Mouse (Mus musculus) kidney, postnatal 25 days (tissue): Measurements from ENCODE around the gene A4gnt.
"Not testable (repeated sequence)": the region's sequence is repeated elsewhere in the genome, so short reads cannot be mapped to it uniquely, and the experiment has no call there.

ENCODE experiments used
- DNase-seq, 2 experiments: peaks; one replicate each; pipeline ENCODE4 v3.0.0; 2021; ENCODE audit warnings: mixed read lengths in 2 of 2

The A4gnt gene

GRCm38 (mm10) chr9:99612202-99612601 is at the start of gene A4gnt:
Gene A4gnt, plus strand, starts transcription at chr9:99612502.
- DNase-seq: peak; percentile 20 to 35

DNA sequence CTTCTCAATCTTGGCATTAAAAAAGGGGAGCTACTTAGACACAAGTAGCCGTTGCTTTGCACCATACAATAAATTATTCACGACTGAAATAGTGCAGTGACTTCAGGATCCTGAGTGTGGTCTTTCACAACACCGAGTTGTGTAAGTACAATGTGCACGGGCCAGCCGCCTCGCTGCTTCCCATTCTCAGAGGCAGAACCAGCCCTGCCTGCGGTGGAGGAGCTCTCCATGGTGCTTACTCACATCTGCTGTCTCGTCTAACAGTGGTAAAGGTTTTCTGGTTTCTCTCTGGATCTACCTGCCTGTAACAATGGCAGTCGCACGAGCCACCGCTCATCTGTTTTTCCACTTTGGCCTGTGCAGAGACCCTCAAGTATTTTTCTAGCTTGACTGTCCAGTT is 48.6 kb upstream of the A4gnt start:
- DNase-seq: peak; percentile 82 to 83

GRCm38 (mm10) chr9:99568023-99568346 is 44.3 kb upstream of the A4gnt start:
- DNase-seq: no peak

DNA sequence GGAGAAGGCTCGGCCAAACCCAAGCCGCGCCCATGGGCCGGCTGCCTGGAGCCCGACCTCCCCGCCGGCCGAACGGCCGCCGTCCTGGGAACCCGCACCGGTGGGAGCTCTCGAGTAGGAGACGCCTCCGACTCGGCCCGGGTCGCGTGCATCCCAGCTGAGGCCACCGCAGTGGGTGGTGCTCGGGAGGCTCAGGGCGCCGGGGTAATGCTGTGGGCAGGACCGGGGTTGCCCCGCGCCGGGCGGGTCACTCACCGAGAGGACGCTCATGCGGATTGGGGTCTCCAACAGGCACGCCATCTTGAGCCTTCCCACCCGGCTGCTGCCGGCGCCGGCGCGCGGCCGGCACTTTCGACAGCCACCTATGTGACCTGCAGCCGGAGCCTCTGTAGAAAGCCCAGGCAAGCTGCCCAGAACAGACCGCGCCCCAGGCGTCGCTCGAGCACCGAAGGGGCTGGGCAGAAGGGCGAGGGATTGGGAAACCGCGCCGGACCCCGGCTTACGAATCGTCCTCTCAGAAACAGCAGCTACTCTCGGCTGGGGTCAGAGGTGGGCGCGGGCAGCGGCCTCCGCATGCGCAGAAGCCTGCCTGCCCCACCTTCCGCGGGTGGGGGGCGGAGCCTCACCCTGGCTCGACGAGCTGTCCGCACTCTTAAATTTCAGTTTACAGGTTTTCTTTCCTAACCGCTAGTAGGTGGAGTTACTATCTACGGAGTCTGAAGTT is 43.8 kb upstream of the A4gnt start, which contains the start of gene Armc8:
Armc8 (minus strand) TSS at position 553 of the 724 bp plus-strand sequence.
- DNase-seq: peak; percentile 92 to 95

DNA sequence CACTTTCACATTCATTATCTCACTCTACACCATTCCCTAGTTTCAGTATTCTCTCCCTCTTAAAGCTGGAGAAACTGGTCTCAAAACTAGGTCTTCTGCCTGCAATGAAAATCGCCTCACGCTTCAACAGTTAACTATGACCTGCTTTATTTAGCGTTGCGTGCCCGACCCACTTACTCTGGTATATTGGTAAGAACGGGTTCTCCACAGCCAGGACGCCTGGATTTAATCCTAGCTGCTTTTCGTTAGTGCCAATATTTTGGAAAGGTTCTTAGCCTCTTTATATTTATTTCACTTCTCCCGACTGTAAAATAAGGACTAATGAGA is 43.3 kb upstream of the A4gnt start:
- DNase-seq: peak; percentile 37 to 44

- DNase-seq: peak; percentile 96 to 98
These were observed 36.4 kb upstream of the A4gnt start, which contains the start of gene Dbr1 for GRCm38 (mm10) chr9:99575677-99576480. Gene Dbr1, plus strand, starts transcription at chr9:99575799.

GRCm38 (mm10) chr9:99580655-99581054 is 31.6 kb upstream of the A4gnt start:
- peak in 1 of 2 experiments; percentile 60 for DNase-seq

DNA sequence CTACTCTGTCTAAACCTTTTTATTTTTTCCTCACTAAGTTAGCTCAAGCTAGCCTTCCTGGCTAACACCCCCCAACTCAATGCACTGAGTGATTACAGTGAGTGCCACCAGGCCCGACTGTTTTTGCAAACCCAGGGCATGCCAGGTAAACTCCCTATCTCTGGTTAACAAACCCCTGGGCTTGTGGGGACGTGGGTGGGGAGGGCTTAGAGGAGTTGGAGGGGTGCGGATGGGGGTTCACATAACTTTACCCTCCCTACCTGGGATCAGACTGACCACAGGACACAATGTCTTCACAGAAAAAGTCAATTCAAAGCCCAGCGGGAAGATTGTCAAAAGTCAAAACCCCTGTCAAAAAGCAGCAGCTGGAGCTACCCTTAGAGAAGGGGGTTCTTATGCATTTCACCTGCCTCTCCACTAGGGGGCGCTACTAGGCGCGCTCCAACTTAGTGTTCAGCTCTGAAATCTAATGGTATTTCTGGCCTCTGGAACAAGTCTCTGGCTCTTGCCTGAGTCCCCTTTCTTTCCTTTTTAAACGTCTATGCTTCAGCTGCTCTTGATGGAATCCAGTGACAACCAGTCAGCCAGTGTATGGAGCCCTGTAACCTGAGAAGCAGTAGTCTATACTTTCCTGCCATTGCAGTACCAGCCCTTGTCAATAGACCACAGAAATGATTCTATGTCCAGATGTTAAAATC is 24.6 kb upstream of the A4gnt start:
- DNase-seq: peak; percentile 49 to 64

- DNase-seq: no peak
These were observed 21.2 kb upstream of the A4gnt start for GRCm38 (mm10) chr9:99591144-99591543.

GRCm38 (mm10) chr9:99599127-99599526 is 13.2 kb upstream of the A4gnt start:
- not testable (repeated sequence) for DNase-seq

GRCm38 (mm10) chr9:99603566-99603965 is 8.7 kb upstream of the A4gnt start:
- DNase-seq: no peak

DNA sequence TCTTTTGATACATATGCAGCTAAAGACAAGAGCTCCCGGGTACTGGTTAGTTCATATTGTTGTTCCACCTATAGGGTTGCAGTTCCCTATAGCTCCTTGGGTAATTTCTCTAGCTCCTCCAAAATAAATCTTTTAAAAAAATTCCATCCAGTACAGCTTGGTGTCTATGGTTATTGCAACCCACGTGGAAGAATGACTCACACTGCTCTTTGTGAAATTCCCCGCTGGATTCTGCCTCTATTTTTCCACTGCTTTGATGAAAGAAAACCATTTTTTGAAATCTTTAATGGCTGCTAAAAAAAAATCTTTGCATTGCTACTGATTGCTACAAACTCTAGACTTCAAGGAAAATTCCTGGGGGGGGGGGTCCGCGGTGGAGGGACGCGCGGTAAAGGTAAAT is 7.4 kb downstream of the A4gnt start:
- no peak for DNase-seq

- no peak for DNase-seq
These were observed 7.9 kb downstream of the A4gnt start for GRCm38 (mm10) chr9:99620196-99620595.

GRCm38 (mm10) chr9:99622034-99622433 is 9.7 kb downstream of the A4gnt start:
- DNase-seq: no peak

DNA sequence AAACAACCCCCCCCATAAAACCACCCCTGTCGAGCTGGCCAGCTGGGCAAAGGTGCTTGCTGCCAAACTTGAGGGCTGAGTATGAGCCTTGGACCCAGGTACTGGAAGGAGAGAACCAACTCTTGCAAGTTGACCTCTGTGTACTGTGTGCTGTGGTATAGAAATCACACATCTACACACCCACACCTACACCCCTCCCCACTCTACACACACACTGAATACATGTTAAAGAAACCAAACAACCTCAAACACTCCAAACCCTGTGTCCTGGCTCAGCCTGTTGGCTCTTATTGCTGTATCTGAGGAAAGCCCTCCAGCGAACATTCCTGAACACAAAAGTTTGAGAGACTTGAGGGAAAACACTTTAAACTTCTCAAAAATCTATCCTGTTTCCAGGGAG is 10.7 kb downstream of the A4gnt start:
- DNase-seq: peak in 1 of 2 experiments; percentile 35

GRCm38 (mm10) chr9:99624117-99624516 is 11.8 kb downstream of the A4gnt start:
- DNase-seq: peak in 1 of 2 experiments; percentile 36

DNA sequence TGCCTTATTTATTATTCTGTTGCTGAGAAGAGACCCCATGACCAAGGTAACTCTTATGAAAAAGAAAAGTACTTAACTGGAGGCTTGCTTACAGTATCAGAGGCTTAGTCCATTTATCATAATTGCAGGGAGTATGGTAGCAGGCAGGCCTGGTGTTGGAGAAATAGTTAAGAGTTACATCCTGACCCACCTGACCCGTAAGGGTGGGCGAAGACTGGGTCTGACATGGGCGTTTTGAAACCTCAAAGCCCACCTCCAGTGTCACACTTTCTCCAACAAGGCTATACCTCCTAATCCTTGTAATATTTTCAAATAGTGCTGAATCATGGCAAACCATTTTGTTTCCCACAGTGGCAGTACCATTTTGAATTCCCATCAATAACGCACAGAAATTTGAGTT is 16.3 kb downstream of the A4gnt start:
- DNase-seq: peak in 1 of 2 experiments; percentile 29

DNA sequence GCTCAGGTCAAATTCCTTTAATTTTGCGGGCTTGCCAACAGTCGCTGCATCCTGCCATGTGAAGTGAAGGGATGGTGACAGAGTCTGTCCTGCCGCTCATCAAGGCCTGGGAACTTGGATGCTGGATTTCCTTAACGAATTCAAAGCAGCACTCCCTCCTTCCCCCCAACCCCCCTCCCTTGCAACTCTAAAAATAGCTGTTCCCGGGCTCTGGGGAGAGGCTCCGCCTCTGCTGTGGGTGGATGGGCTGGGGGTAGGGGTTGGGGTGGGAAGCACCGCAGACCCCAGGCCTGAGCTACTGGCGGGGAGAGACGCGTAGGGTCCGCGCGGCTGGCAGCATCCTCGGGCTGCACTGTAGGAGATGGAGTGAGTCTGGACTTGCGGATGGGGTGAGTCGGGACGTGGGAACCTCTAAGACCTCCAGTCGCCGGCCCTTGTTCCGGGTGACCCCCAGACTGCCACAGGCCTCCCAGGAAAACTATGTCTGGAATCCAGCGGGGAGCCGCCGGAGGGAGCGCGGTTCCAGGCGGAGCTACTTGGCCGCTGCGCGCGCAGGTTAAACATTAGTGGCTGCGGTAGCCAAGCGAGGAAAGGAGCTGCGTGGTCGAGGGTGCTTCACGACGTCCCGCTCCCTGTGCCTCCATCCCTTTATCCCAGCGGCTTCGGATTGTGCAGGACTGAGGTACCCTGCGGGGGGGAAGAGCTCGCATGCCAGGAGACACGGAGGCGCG is 17.1 kb downstream of the A4gnt start, which contains the start of gene Dzip1l:
Dzip1l (plus strand) TSS at position 216 of the 731 bp plus-strand sequence.
- DNase-seq: peak; percentile 93 to 95

DNA sequence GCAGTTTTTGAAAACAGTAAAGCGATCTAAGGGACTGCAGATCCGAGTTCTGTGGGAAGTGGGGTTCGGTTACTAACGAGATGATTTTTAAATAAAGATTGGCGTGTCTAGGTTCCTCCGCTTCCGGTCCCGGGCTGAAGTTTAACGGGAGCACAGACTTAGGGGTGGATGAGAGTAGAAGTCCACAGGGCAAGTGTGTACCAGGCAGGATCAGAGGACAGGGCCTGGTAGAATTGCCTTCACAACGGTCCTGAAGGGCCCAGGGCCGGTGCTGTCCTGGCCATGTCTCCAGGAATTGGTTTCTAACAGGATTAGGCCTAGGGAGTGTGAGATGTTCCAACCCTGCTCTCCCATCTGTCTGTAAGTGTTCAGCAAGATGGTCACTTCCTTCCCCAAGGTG is 17.8 kb downstream of the A4gnt start:
- DNase-seq: peak; percentile 60 to 79

GRCm38 (mm10) chr9:99630528-99631125 is 18.3 kb downstream of the A4gnt start:
- peak in 1 of 2 experiments; percentile 45 for DNase-seq

DNA sequence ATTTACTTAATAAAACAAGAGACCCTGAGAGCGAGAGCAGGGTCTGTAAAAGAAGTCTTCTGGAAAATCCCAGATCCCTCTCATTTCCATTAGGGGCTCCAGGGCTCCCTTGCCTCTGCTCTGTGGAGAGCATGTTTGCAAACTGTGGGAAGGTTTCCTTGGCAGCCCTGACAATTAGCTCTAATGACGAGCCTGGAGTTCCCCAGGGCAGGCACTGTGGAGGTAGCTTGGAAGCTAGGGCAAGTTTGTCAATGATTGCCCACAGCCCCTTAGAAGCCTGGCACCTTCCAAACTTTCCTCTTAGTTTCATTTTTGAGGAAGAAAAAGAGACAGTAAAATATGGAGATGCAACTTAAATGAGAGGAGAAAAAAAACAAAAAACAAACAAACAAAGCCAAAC is 19.5 kb downstream of the A4gnt start:
- DNase-seq: peak; percentile 69 to 84

DNA sequence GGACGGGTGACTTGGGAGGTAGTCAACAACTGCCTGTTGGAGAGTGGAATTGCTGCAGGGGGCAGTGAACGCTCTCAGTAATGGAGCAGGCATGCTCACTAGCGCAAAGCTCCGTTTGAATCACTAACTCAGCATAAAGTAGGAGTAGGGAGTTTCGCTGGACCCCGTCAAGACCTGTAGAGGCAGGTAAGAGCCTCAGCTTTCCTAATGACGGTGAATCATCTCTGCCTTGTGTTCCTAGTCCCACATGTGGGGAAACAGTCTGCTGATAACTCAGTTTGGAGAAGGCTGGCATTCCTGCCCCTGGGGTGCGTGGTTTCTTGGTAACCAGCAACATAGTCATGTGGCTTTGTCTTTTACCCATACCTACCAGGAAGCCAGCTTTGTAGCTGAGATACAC is 20.0 kb downstream of the A4gnt start:
- peak; percentile 49 to 71 for DNase-seq
